Mouse (Mus musculus) heart, embryonic 11.5 days (tissue): ENCODE measurements around the gene Slc9a1. TPM values are rescaled to one million over a fixed set of nuclear protein-coding genes. Genes with fewer than 3 reads are reported as not detected.

Experiments used
- ATAC-seq: fragments of 200-750 bp; cut with Nextera tagmentation; replicated peaks from 2 replicates; pipeline ENCODE4 v1.8.0; 2017; ENCODE audit warnings: moderate library complexity; ENCODE audit not compliant: insufficient number of reproducible peaks, low FRiP score, low TSS enrichment
- H3K27ac ChIP-seq: fragments of 300-500 bp; sonication (generic); 2 replicates; pipeline ENCODE4 v1.5.1; 2014; ENCODE audit warnings: mild to moderate bottlenecking, low read depth, low read length
- H3K27me3 ChIP-seq: fragments of 300-500 bp; sonication (generic); 2 replicates; pipeline ENCODE4 v1.6.1; 2014; ENCODE audit warnings: mild to moderate bottlenecking, low read length, mixed read lengths; ENCODE audit not compliant: control insufficient read depth, insufficient read depth
- H3K36me3 ChIP-seq: fragments of 300-500 bp; sonication (generic); 2 replicates; pipeline ENCODE4 v1.6.1; 2014; ENCODE audit warnings: mild to moderate bottlenecking, low read length, moderate library complexity, mixed read lengths; ENCODE audit not compliant: control insufficient read depth, insufficient read depth
- H3K4me1 ChIP-seq: fragments of 300-500 bp; sonication (generic); 2 replicates; pipeline ENCODE4 v1.6.1; 2014; ENCODE audit warnings: low read length; ENCODE audit not compliant: control insufficient read depth, insufficient read depth
- H3K4me2 ChIP-seq: fragments of 300-500 bp; sonication (generic); 2 replicates; pipeline ENCODE4 v1.6.1; 2014; ENCODE audit warnings: mild to moderate bottlenecking, moderate library complexity
- H3K4me3 ChIP-seq: fragments of 300-500 bp; sonication (generic); 2 replicates; pipeline ENCODE4 v1.5.1; 2014; ENCODE audit warnings: low read depth, low read length
- H3K9ac ChIP-seq: fragments of 300-500 bp; sonication (generic); 2 replicates; pipeline ENCODE4 v1.6.1; 2014; ENCODE audit warnings: mild to moderate bottlenecking, low read depth, low read length, moderate library complexity
- H3K9me3 ChIP-seq: fragments of 300-500 bp; sonication (generic); replicated peaks from 2 replicates; pipeline ENCODE4 v1.6.1; 2016; ENCODE audit warnings: low read length; ENCODE audit not compliant: control insufficient read depth
- WGBS: fragments of 180-500 bp; shearing (Covaris S2); extraction: QIAGEN DNeasy Blood & Tissue Kit; methylation state at CpG from one replicate; pipeline ENCODE4 v1.1.7; 2014; ENCODE audit not compliant: insufficient replicate concordance; 5-methylcytosine and 5-hydroxymethylcytosine counted together
- polyA plus RNA-seq: library from polyadenylated mRNA; unstranded; fragments of >200 nt; fragmentation: Nextera tagmentation; extraction: Ambion mirVana; gene quantifications from 2 replicates; pipeline ENCODE4 v1.2.1, GENCODE M21; 2014

Slc9a1 gene
- 4.8 and 7.0 TPM in 2 replicates for polyA plus RNA-seq

DNA sequence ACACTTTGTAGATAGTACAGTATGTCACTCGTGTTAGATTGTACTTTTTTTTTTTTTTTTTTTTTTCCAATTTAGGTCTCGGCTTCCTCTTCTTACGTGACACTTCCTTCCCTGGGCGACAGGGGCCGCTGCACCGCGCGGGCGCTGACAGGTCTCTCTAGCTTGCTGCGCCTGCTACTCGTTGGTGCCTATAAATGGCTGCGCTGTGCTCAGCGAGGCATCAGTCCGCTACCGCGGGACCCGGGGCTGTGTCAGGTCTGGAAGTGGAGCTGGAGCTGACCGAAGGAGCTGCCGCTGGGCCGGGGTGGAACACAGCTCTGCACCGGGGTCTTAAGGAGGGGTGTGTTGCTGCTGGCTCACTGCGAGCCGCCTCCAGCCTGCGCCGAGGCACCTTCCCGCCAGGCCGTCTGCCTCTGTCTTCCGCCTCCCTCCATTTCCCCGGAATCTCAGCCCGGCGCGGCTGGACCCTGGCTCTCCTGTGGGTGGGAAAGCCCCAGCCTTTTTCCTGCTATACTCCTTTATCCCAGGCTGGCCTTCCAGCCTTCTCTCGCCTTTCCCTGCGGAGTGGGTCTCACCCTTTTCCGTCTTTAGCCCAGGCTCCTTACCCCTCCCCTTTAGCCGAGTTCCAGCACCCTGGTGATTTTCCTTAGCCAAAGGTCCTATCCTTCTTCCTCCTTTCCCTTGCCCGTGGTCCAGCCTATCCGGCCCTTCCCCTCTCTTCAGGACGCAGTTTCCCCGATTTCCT, at the start of gene Slc9a1:
TSS of gene Slc9a1 (plus strand) at position 154 of the 745 bp plus-strand sequence.
- peak; percentile 87 for ATAC-seq
- no peaks in the 10 kb centered on the region for H3K36me3 ChIP-seq
- under 1% methylated on average over 38 of the region's 40 CpGs for WGBS

DNA sequence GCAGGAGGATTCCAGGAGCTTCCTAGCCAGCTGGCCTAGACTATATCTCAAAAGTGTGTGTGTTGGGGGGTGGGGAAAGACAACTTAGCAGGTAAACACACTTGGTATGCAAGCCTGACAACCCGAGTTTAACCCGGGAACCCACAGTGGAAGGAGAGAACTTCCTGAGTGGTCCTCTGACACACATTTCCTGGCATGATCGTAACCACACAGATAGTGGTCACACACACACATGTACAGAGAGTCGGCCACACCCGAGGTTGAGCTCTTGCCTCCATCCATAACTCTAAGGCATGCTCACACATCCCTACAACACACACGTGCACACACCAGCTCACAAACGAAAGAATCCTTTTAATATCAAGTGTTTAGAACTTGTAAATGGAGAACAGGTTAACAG, 41.4 kb upstream of the Slc9a1 start:
- ATAC-seq, result no peak
- Histone ChIP-seq H3K9ac (no peak overlapping the region), H3K27me3 (no peaks in the 10 kb centered on the region), H3K36me3 (no peaks in the 10 kb centered on the region), H3K4me3 (no peak overlapping the region), H3K9me3 (no peaks in the 10 kb centered on the region), H3K4me2 (no peak overlapping the region), H3K4me1 (0 out of 2 replicates have a peak, but pooled peaks cover 5% of the 10 kb centered on the region), H3K27ac (no peak overlapping the region)
- 64% methylated on average over 7 of the region's 7 CpGs for WGBS

More for the DNA sequence above, at the start of gene Slc9a1:
- Histone ChIP-seq H3K27ac (peak within 1 kb of the TSS; percentile 77), H3K4me1 (peaks cover 44% of the 10 kb centered on the region), H3K9me3 (no peaks in the 10 kb centered on the region), H3K9ac (peak within 1 kb of the TSS; percentile 90), H3K27me3 (no peaks in the 10 kb centered on the region), H3K4me2 (peak within 1 kb of the TSS; percentile 89), H3K4me3 (peak within 1 kb of the TSS; percentile 95)

DNA sequence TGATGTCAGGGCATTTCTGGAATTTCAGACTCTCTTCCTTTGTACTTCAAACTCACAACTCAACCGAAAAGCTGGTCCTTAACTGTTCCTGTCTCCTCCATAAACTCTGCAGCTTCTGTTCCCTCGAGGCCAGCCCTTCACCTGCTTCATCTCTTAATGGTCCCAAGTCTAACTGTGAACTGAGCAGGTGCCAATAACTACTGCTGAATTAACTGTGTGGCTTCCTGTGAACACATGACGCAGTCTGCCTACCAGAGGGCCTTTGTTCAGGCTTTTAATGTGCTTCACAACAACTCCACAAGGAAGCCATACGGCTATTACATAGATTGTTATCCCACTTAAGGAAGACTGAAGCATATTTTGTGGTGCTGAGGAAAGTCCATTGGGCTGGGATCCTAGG, 39.2 kb upstream of the Slc9a1 start:
- no peaks in the 10 kb centered on the region for H3K36me3 ChIP-seq
- H3K4me3 ChIP-seq, result no peak overlapping the region
- H3K9ac ChIP-seq, result no peak overlapping the region
- 0 out of 2 replicates have a peak, but pooled peaks cover 8% of the 10 kb centered on the region for H3K4me1 ChIP-seq
- H3K9me3 ChIP-seq, result no peaks in the 10 kb centered on the region
- no peak overlapping the region for H3K27ac ChIP-seq
- no peak for ATAC-seq
- no peak overlapping the region for H3K4me2 ChIP-seq
- WGBS, result 78% methylated on average over 4 of the region's 4 CpGs
- no peaks in the 10 kb centered on the region for H3K27me3 ChIP-seq

DNA sequence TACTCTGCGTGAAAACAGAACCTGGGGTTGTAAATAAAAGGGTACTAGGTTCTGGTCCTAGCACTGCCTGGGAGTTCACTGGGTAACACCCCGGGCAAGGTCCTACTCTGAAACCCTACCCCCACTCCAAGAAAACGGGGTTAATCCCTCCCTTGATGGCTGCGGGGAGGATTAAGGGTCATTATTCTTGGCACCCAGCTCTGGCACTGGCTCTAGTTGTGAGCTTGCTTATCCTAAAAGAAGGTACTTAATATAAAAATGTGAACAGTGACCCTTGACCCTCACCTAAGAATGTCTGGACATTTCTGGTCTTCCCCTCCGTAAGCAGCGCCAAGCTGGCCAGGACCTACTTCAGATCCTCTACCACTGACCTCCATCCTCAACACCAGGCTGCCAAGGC, 36.2 kb upstream of the Slc9a1 start:
- Histone ChIP-seq H3K4me3 (no peak overlapping the region), H3K27ac (no peak overlapping the region), H3K27me3 (no peaks in the 10 kb centered on the region), H3K9ac (no peak overlapping the region), H3K36me3 (no peaks in the 10 kb centered on the region), H3K9me3 (no peaks in the 10 kb centered on the region), H3K4me2 (no peak overlapping the region), H3K4me1 (peaks cover 8% of the 10 kb centered on the region; the same call in 1 of the 2 replicates)
- WGBS, result 64% methylated on average over 6 of the region's 6 CpGs
- ATAC-seq, result no peak

DNA sequence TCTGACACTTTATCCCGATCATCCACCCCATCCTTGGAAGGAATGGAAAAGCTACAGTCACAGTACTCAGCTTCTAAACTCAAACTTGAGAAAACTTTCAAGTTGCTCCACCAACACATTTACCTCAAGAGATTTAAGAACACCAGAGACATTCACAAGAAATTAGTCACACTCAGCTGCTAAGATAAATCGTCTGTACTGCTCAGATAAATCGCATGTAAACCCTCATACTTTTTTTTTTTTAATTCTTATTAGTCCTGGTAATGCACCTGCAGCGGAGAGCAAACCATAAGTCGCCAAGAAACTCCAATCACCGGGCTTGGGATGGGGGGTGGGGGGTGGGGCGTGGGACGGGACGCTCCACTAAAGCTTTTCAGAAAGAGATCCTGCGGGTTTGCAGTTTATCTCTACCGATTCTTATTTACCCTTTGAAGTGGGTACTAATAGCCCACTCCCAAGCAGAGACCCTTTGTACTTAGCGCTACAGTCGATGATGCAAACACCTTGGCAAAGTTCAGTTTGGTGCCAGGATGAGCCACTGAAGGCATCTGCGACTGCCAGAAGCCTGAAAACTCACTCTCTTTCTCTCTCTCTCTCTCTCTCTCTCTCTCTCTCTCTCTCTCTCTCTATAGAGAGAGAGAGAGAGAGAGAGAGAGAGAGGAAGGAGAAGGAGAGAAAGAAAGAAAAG, 31.5 kb upstream of the Slc9a1 start:
- H3K9me3 ChIP-seq, result no peaks in the 10 kb centered on the region
- peak overlapping the region; percentile 80 for H3K9ac ChIP-seq
- no peaks in the 10 kb centered on the region for H3K27me3 ChIP-seq
- H3K4me2 ChIP-seq, result peak overlapping the region; percentile 86
- peaks cover 8% of the 10 kb centered on the region; the same call in 1 of the 2 replicates for H3K4me1 ChIP-seq
- no peaks in the 10 kb centered on the region for H3K36me3 ChIP-seq
- H3K27ac ChIP-seq, result no peak overlapping the region
- 12% methylated on average over 14 of the region's 14 CpGs for WGBS
- no peak for ATAC-seq
- peak overlapping the region; percentile 70 for H3K4me3 ChIP-seq

DNA sequence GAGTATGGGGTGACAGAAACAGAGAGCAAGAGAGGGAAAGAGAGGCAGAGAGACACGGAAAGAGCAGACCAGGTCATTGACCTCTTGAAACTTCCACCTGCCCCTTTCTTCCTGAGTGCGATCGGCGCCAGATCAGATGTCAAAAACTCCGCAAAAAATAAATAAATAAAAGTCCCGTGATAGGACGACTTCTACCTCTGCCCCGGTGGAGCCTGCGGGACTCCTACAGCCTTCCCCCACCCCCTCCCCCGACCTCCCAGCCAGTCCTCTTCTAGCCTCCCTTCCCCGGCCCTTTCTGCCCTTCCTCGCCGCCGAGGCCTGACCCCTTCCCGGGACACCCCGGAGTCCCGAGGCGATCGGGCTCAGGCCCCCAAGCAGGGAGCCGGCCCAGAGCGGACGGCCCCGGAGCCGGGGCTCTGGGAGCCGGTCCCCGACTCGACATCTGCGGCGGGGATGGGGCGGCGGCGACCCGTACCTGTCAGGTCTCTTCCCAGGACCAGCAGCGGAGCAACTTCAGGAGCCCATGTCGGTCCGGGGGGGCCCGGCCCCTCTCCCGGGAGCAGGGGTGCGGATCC, 30.9 kb upstream of the Slc9a1 start:
- 1% methylated on average over 34 of the region's 39 CpGs for WGBS
- H3K9ac ChIP-seq, result peak overlapping the region; percentile 80
- peak overlapping the region; percentile 7 for H3K27ac ChIP-seq

DNA sequence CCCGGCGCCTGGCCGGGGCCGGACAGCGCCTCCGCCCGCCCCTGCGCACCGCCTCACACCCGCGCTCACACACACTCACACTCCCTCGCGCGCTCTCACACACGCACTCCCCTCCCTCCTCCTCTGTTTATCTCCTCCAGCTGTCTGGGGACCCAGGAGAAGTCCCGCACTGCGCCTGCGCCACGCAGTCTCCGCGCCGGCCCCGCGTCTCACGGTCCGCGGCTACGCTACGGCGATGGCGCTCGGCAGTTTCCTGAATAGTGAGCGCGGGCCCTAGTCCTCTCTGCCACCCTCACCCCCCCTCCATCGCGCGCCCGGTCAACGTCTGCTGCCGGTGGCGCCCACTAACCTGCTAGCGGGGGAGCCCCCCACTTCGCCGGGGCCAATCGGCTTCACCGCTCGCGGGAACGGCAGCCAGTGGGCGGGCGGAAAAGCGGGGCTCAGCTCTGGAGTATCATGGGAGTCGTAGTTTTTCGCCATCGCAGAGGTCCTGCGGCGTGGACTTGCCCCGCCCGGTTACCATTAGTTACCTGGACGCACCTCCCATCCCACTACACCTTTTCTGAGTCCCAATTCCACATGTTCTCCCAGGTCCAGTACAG, 30.3 kb upstream of the Slc9a1 start:
- Histone ChIP-seq H3K36me3 (no peaks in the 10 kb centered on the region), H3K4me2 (peak overlapping the region; percentile 86), H3K4me1 (peaks cover 5% of the 10 kb centered on the region; the same call in 1 of the 2 replicates), H3K9ac (peak overlapping the region; percentile 80), H3K27ac (peak overlapping the region; percentile 7), H3K9me3 (no peaks in the 10 kb centered on the region), H3K4me3 (peak overlapping the region; percentile 70), H3K27me3 (no peaks in the 10 kb centered on the region)
- under 1% methylated on average over 59 of the region's 60 CpGs for WGBS
- ATAC-seq, result peak; percentile 94

More for the DNA sequence above, 30.9 kb upstream of the Slc9a1 start:
- H3K4me1 ChIP-seq, result peaks cover 6% of the 10 kb centered on the region; the same call in 1 of the 2 replicates
- H3K4me2 ChIP-seq, result peak overlapping the region; percentile 86
- H3K36me3 ChIP-seq, result no peaks in the 10 kb centered on the region
- peak overlapping the region; percentile 70 for H3K4me3 ChIP-seq
- no peaks in the 10 kb centered on the region for H3K27me3 ChIP-seq
- peak; percentile 49 for ATAC-seq
- no peaks in the 10 kb centered on the region for H3K9me3 ChIP-seq

DNA sequence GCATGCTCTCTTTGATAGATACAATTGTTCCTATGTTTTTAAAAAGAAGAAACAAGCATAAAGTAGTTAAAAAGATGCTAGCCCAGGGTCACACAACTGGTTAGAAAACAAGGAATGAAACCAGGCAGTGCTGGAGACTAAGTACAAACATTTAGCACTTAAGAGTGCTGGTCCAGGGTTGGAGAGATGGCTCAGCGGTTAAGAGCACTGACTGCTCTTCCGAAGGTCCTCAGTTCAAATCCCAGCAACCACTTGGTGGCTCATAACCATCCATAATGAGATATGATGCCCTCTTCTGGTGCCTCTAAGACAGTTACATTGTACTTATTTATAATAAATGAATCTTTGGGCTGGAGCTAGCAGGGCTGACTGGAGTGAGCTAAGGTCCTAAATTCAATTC, 29.3 kb upstream of the Slc9a1 start:
- H3K4me2 ChIP-seq, result no peak overlapping the region
- no peak overlapping the region for H3K4me3 ChIP-seq
- H3K9ac ChIP-seq, result no peak overlapping the region
- H3K9me3 ChIP-seq, result no peaks in the 10 kb centered on the region
- ATAC-seq, result no peak
- no peaks in the 10 kb centered on the region for H3K27me3 ChIP-seq
- 73% methylated on average over 2 of the region's 2 CpGs for WGBS
- no peaks in the 10 kb centered on the region for H3K36me3 ChIP-seq
- H3K4me1 ChIP-seq, result peaks cover 5% of the 10 kb centered on the region; the same call in 1 of the 2 replicates
- no peak overlapping the region for H3K27ac ChIP-seq
